Mouse (Mus musculus): Measurements from ENCODE around the gene Adgrg3. TPM values are rescaled to one million over a fixed set of nuclear protein-coding genes. Genes with fewer than 3 reads are reported as not detected.

Adgrg3 gene
- polyA plus RNA-seq, 1 experiment from 2014 or later, result 2.7 TPM

GRCm38 (mm10) chr8:95046982-95047381 is 29.5 kb downstream of the Adgrg3 start:
- H3K9me3 ChIP-seq (ENCODE audit: control insufficient read depth, low read length), result no peaks in the 10 kb centered on the region
- no peak overlapping the region for H3K4me3 ChIP-seq (ENCODE audit: low read depth, low read length)
- H3K4me2 ChIP-seq (ENCODE audit: low read depth, severe bottlenecking), result no peak overlapping the region
- WGBS, result 84% methylated on average over 3 of the region's 3 CpGs
- no peaks in the 10 kb centered on the region for H3K36me3 ChIP-seq (ENCODE audit: control insufficient read depth, insufficient read depth, low read length)
- H3K9ac ChIP-seq (ENCODE audit: low read length), result no peak overlapping the region
- no peak for ATAC-seq (ENCODE audit: insufficient number of reproducible peaks, low FRiP score, low TSS enrichment, low read depth)
- no peaks in the 10 kb centered on the region for H3K27me3 ChIP-seq (ENCODE audit: control insufficient read depth, insufficient read depth, low read length)
- no peaks in the 10 kb centered on the region for H3K4me1 ChIP-seq (ENCODE audit: control insufficient read depth, insufficient read depth, low read length)
- DNase-seq (ENCODE audit: low spot score), result no peak
- no peak overlapping the region for H3K27ac ChIP-seq (replicated peaks; ENCODE audit: low read depth, low read length)

- Histone ChIP-seq H3K27me3 (ENCODE audit: control insufficient read depth, insufficient read depth, low read length) (no peaks in the 10 kb centered on the region), H3K4me1 (ENCODE audit: control insufficient read depth, insufficient read depth, low read length) (no peaks in the 10 kb centered on the region), H3K9me3 (ENCODE audit: control insufficient read depth, low read length) (no peaks in the 10 kb centered on the region), H3K4me3 (ENCODE audit: low read depth, low read length) (no peak overlapping the region), H3K27ac (replicated peaks; ENCODE audit: low read depth, low read length) (no peak overlapping the region), H3K4me2 (ENCODE audit: low read depth, severe bottlenecking) (no peak overlapping the region), H3K36me3 (ENCODE audit: control insufficient read depth, insufficient read depth, low read length) (no peaks in the 10 kb centered on the region), H3K9ac (ENCODE audit: low read length) (no peak overlapping the region)
- ATAC-seq (ENCODE audit: insufficient number of reproducible peaks, low FRiP score, low TSS enrichment, low read depth) (no peak), DNase-seq (ENCODE audit: low spot score) (no peak)
- WGBS, result 64% methylated on average over 6 of the region's 6 CpGs
Measured at GRCm38 (mm10) chr8:95047884-95048680, 30.6 kb downstream of the Adgrg3 start.

GRCm38 (mm10) chr8:95049636-95050035 is 32.1 kb downstream of the Adgrg3 start:
- no peaks in the 10 kb centered on the region for H3K4me1 ChIP-seq (ENCODE audit: control insufficient read depth, insufficient read depth, low read length)
- ATAC-seq (ENCODE audit: insufficient number of reproducible peaks, low FRiP score, low TSS enrichment, low read depth) (no peak), DNase-seq (ENCODE audit: low spot score) (no peak)
- H3K9ac ChIP-seq (ENCODE audit: low read length), result no peak overlapping the region
- no peak overlapping the region for H3K4me3 ChIP-seq (ENCODE audit: low read depth, low read length)
- WGBS, result 31% methylated on average over 2 of the region's 2 CpGs
- H3K27ac ChIP-seq (replicated peaks; ENCODE audit: low read depth, low read length), result no peak overlapping the region
- H3K36me3 ChIP-seq (ENCODE audit: control insufficient read depth, insufficient read depth, low read length), result no peaks in the 10 kb centered on the region
- no peaks in the 10 kb centered on the region for H3K27me3 ChIP-seq (ENCODE audit: control insufficient read depth, insufficient read depth, low read length)
- H3K4me2 ChIP-seq (ENCODE audit: low read depth, severe bottlenecking), result no peak overlapping the region
- H3K9me3 ChIP-seq (ENCODE audit: control insufficient read depth, low read length), result no peaks in the 10 kb centered on the region

GRCm38 (mm10) chr8:95054438-95054837 is 36.9 kb downstream of the Adgrg3 start:
- Histone ChIP-seq H3K36me3 (ENCODE audit: control insufficient read depth, insufficient read depth, low read length) (no peaks in the 10 kb centered on the region), H3K4me2 (ENCODE audit: low read depth, severe bottlenecking) (no peak overlapping the region), H3K27me3 (ENCODE audit: control insufficient read depth, insufficient read depth, low read length) (no peaks in the 10 kb centered on the region), H3K9ac (ENCODE audit: low read length) (no peak overlapping the region), H3K4me3 (ENCODE audit: low read depth, low read length) (no peak overlapping the region), H3K9me3 (ENCODE audit: control insufficient read depth, low read length) (no peaks in the 10 kb centered on the region), H3K4me1 (ENCODE audit: control insufficient read depth, insufficient read depth, low read length) (no peaks in the 10 kb centered on the region), H3K27ac (replicated peaks; ENCODE audit: low read depth, low read length) (no peak overlapping the region)
- DNase-seq (ENCODE audit: low spot score), result no peak
- no peak for ATAC-seq (ENCODE audit: insufficient number of reproducible peaks, low FRiP score, low TSS enrichment, low read depth)
- WGBS, result 62% methylated on average over 6 of the region's 6 CpGs

GRCm38 (mm10) chr8:95054927-95055510 is 37.5 kb downstream of the Adgrg3 start, which contains the start of gene Drc7:
Gene Drc7, plus strand, starts transcription at chr8:95055103.
- Histone ChIP-seq H3K4me1 (ENCODE audit: control insufficient read depth, insufficient read depth, low read length) (no peaks in the 10 kb centered on the region), H3K36me3 (ENCODE audit: control insufficient read depth, insufficient read depth, low read length) (no peaks in the 10 kb centered on the region), H3K4me2 (ENCODE audit: low read depth, severe bottlenecking) (no peak within 1 kb of the TSS), H3K9ac (ENCODE audit: low read length) (no peak within 1 kb of the TSS), H3K9me3 (ENCODE audit: control insufficient read depth, low read length) (no peaks in the 10 kb centered on the region), H3K27me3 (ENCODE audit: control insufficient read depth, insufficient read depth, low read length) (no peaks in the 10 kb centered on the region), H3K4me3 (ENCODE audit: low read depth, low read length) (no peak within 1 kb of the TSS), H3K27ac (replicated peaks; ENCODE audit: low read depth, low read length) (no peak within 1 kb of the TSS)
- WGBS, result 34% methylated on average over 2 of the region's 2 CpGs
- ATAC-seq (ENCODE audit: insufficient number of reproducible peaks, low FRiP score, low TSS enrichment, low read depth), result peak; percentile 54; the same call in 1 of the 2 replicates
- peak; percentile 27 for DNase-seq (ENCODE audit: low spot score)

GRCm38 (mm10) chr8:95056414-95056813 is 38.9 kb downstream of the Adgrg3 start:
- DNase-seq (ENCODE audit: low spot score) (no peak), ATAC-seq (ENCODE audit: insufficient number of reproducible peaks, low FRiP score, low TSS enrichment, low read depth) (no peak)
- Histone ChIP-seq H3K27ac (replicated peaks; ENCODE audit: low read depth, low read length) (no peak overlapping the region), H3K36me3 (ENCODE audit: control insufficient read depth, insufficient read depth, low read length) (no peaks in the 10 kb centered on the region), H3K4me3 (ENCODE audit: low read depth, low read length) (no peak overlapping the region), H3K4me2 (ENCODE audit: low read depth, severe bottlenecking) (no peak overlapping the region), H3K9me3 (ENCODE audit: control insufficient read depth, low read length) (no peaks in the 10 kb centered on the region), H3K4me1 (ENCODE audit: control insufficient read depth, insufficient read depth, low read length) (no peaks in the 10 kb centered on the region), H3K27me3 (ENCODE audit: control insufficient read depth, insufficient read depth, low read length) (no peaks in the 10 kb centered on the region), H3K9ac (ENCODE audit: low read length) (no peak overlapping the region)
- 91% methylated on average over 5 of the region's 5 CpGs for WGBS

GRCm38 (mm10) chr8:95058661-95059060 is 41.2 kb downstream of the Adgrg3 start:
- H3K9ac ChIP-seq (ENCODE audit: low read length), result no peak overlapping the region
- H3K27me3 ChIP-seq (ENCODE audit: control insufficient read depth, insufficient read depth, low read length), result no peaks in the 10 kb centered on the region
- ATAC-seq (ENCODE audit: insufficient number of reproducible peaks, low FRiP score, low TSS enrichment, low read depth) (no peak), DNase-seq (ENCODE audit: low spot score) (no peak)
- H3K4me1 ChIP-seq (ENCODE audit: control insufficient read depth, insufficient read depth, low read length), result no peaks in the 10 kb centered on the region
- H3K4me2 ChIP-seq (ENCODE audit: low read depth, severe bottlenecking), result no peak overlapping the region
- no peak overlapping the region for H3K27ac ChIP-seq (replicated peaks; ENCODE audit: low read depth, low read length)
- 79% methylated on average over 6 of the region's 6 CpGs for WGBS
- no peaks in the 10 kb centered on the region for H3K36me3 ChIP-seq (ENCODE audit: control insufficient read depth, insufficient read depth, low read length)
- no peak overlapping the region for H3K4me3 ChIP-seq (ENCODE audit: low read depth, low read length)
- no peaks in the 10 kb centered on the region for H3K9me3 ChIP-seq (ENCODE audit: control insufficient read depth, low read length)

- 73% methylated on average over 6 of the region's 6 CpGs for WGBS
Measured at GRCm38 (mm10) chr8:95059812-95060533, 42.5 kb downstream of the Adgrg3 start.

More at GRCm38 (mm10) chr8:95059812-95060533, 42.5 kb downstream of the Adgrg3 start:
- H3K27ac ChIP-seq (replicated peaks; ENCODE audit: low read depth, low read length), result no peak overlapping the region
- no peak for DNase-seq (ENCODE audit: low spot score)
- ATAC-seq (ENCODE audit: insufficient number of reproducible peaks, low FRiP score, low TSS enrichment, low read depth), result no peak
- no peak overlapping the region for H3K4me2 ChIP-seq (ENCODE audit: low read depth, severe bottlenecking)
- no peaks in the 10 kb centered on the region for H3K36me3 ChIP-seq (ENCODE audit: control insufficient read depth, insufficient read depth, low read length)
- no peak overlapping the region for H3K9ac ChIP-seq (ENCODE audit: low read length)
- no peaks in the 10 kb centered on the region for H3K9me3 ChIP-seq (ENCODE audit: control insufficient read depth, low read length)
- H3K4me3 ChIP-seq (ENCODE audit: low read depth, low read length), result no peak overlapping the region
- no peaks in the 10 kb centered on the region for H3K27me3 ChIP-seq (ENCODE audit: control insufficient read depth, insufficient read depth, low read length)
- no peaks in the 10 kb centered on the region for H3K4me1 ChIP-seq (ENCODE audit: control insufficient read depth, insufficient read depth, low read length)

Measured in limb, embryonic 11.5 days (tissue).